In genomic region chr17:21008382-21009331, GRCm38 (mm10) we compare ENCODE assay signal across 8 mouse cellular contexts. TPM values are rescaled to one million over a fixed set of nuclear protein-coding genes. Genes with fewer than 3 reads are reported as not detected.
DNase-seq lines count a peak whose midpoint lies in the region; ATAC-seq lines count a peak whose summit lies in the region.

Zfp160 (plus strand) TSS chr17:21008903.

- intact Hi-C loops in heart, postnatal 14 days (cut with DNase I) = loop anchor here (2.0 kb wide), 1 partner anchor 64 kb away; the partner anchor contains the start of gene Ppp2r1a

- H3K36me3 ChIP-seq in forebrain, embryonic 14.5 days (ENCODE audit: control insufficient read depth, insufficient read depth, low read length) = peaks cover 15% of the 10 kb centered on the region
- peaks cover 15% of the 10 kb centered on the region for H3K36me3 ChIP-seq in neural tube, embryonic 15.5 days

- DNase-seq in ES-CJ7 (ENCODE audit: low read depth, low spot score) = peak; percentile 91
- DNase-seq in cerebellum, adult 11 months = peak; percentile 75
- DNase-seq in forebrain, embryonic 14.5 days (ENCODE audit: low spot score) = peak; percentile 97
- DNase-seq in heart, postnatal 14 days = peak; percentile 77 to 86
- peak; percentile 90 for DNase-seq in layer of hippocampus, adult 11-12 months (ENCODE audit: low spot score)
- peak; percentile 88 to 91 for DNase-seq in lung, adult 18-20 months
- peak; percentile 87 for DNase-seq in testis, postnatal 14 days (ENCODE audit: low spot score)

- H3K9me3 ChIP-seq in forebrain, embryonic 14.5 days (replicated peaks; ENCODE audit: control insufficient read depth, low read length) = no peaks in the 10 kb centered on the region
- no peaks in the 10 kb centered on the region for H3K9me3 ChIP-seq in neural tube, embryonic 15.5 days (replicated peaks)

- H3K4me1 ChIP-seq in forebrain, embryonic 14.5 days (ENCODE audit: control insufficient read depth, insufficient read depth, low read length) = peaks cover 7% of the 10 kb centered on the region
- peaks cover 20% of the 10 kb centered on the region for H3K4me1 ChIP-seq in neural tube, embryonic 15.5 days

- WGBS in forebrain, embryonic 14.5 days = 7% methylated on average over 36 of the region's 36 CpGs
- WGBS in neural tube, embryonic 15.5 days = 5% methylated on average over 36 of the region's 36 CpGs

- H3K4me2 ChIP-seq in forebrain, embryonic 14.5 days (ENCODE audit: low read length) = peak within 1 kb of the TSS; percentile 67
- peak within 1 kb of the TSS; percentile 86 for H3K4me2 ChIP-seq in neural tube, embryonic 15.5 days

- peak; percentile 98 for ATAC-seq in forebrain, embryonic 14.5 days
- peak; percentile 98 for ATAC-seq in neural tube, embryonic 15.5 days (ENCODE audit: low FRiP score)

- peak within 1 kb of the TSS; percentile 63 for H3K4me3 ChIP-seq in forebrain, embryonic 14.5 days (ENCODE audit: low read depth, low read length)
- H3K4me3 ChIP-seq in neural tube, embryonic 15.5 days (replicated peaks) = peak within 1 kb of the TSS; percentile 73

- peak within 1 kb of the TSS; percentile 85 for H3K27ac ChIP-seq in forebrain, embryonic 14.5 days (ENCODE audit: low read depth, low read length)
- peak within 1 kb of the TSS; percentile 93 for H3K27ac ChIP-seq in neural tube, embryonic 15.5 days (replicated peaks)

- H3K9ac ChIP-seq in forebrain, embryonic 14.5 days (ENCODE audit: low read length) = peak within 1 kb of the TSS; percentile 82
- peak within 1 kb of the TSS; percentile 81 for H3K9ac ChIP-seq in neural tube, embryonic 15.5 days (replicated peaks)

- no peaks in the 10 kb centered on the region for H3K27me3 ChIP-seq in forebrain, embryonic 14.5 days (replicated peaks; ENCODE audit: control insufficient read depth, insufficient read depth, low read length)
- H3K27me3 ChIP-seq in neural tube, embryonic 15.5 days (replicated peaks) = no peaks in the 10 kb centered on the region

RNA-seq across cellular contexts. Expression of gene Zfp160, which starts in this region (rescaled TPM):
- 17.6 and 23.2 TPM in 2 replicates for polyA plus RNA-seq in forebrain, embryonic 14.5 days (2014; fragmentation: Nextera tagmentation; extraction: Ambion mirVana)
- 10 to 100 TPM; 12.8 to 14.5 TPM for total RNA-seq in heart, postnatal 14 days (2021)
- 15.3 and 15.9 TPM in 2 replicates for polyA plus RNA-seq in neural tube, embryonic 15.5 days (2015; fragmentation: Nextera tagmentation; extraction: Ambion mirVana)

Comparison
In these comparisons a context has a peak if more than half of its experiments do, and no peak if none do; other contexts are left out.
1. Peak in every context shown above with its lines: DNase-seq, ATAC-seq, H3K4me3 ChIP-seq and H3K27ac ChIP-seq.